Mouse (Mus musculus): ENCODE measurements around the gene Naa20.
A peak's percentile ranks its signal among the peaks of the same experiment; 100 is the strongest.

DNA sequence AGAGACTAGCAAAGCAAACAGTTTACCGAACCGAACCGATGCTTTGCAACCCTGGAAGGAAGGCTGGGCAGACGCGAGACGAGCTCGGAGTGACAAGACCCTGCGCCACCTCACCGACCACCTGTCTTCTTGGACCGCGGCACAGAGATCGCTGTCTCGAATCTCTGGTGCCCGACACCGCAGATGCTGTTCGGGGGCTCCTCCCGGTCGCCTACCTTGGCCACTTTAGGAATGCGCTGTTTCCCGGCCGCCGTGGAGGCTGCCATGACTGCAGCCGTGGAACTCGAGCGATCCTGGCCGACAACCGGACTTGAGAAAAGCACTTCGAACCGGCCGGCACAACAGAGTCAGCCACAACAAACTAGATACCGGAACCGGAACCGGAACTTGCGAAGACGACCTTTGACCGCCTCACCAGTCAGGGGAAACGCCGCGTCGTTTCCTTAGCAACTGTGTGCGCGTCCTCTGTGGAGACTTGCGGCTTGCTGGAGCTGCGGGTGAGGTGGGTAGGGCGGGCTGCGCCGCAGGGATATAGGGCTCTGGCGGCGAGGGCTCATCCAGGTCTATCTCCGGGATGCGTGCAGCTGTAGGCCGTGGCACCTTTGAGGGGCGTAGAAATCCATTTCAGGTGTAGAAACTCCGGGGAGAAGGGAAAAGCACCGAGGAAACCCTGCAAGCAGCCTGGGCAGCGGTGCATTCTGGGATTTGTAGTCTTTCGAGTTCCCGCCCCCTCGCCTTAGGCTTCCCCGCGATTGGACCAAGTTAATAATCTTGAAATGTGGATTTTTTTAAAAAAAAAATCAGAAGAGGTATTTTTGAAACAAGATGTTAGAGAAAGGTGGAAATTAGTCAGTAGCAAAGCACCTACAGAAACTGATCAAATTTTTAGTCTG lies 32.7 kb downstream of the Naa20 start, which contains the start of the genes Cfap61 and Crnkl1:
- TF ChIP-seq POLR2A (IDR thresholded peaks at IDR 0.05; ENCODE audit: control insufficient read depth, low read depth, low read length), result peak; percentile 90
- TF ChIP-seq CTCF (IDR thresholded peaks at IDR 0.05; ENCODE audit: control insufficient read depth, insufficient read depth, insufficient replicate concordance, low read depth, low read length), result no peak
